Mouse (Mus musculus): Measurements from ENCODE around the gene Selenof. TPM values are rescaled to one million over a fixed set of nuclear protein-coding genes. Genes with fewer than 3 reads are reported as not detected.

Selenof gene
- polyA plus RNA-seq (2015; fragmentation: Nextera tagmentation; extraction: Ambion mirVana) = 290 and 291 TPM in 2 replicates

DNA sequence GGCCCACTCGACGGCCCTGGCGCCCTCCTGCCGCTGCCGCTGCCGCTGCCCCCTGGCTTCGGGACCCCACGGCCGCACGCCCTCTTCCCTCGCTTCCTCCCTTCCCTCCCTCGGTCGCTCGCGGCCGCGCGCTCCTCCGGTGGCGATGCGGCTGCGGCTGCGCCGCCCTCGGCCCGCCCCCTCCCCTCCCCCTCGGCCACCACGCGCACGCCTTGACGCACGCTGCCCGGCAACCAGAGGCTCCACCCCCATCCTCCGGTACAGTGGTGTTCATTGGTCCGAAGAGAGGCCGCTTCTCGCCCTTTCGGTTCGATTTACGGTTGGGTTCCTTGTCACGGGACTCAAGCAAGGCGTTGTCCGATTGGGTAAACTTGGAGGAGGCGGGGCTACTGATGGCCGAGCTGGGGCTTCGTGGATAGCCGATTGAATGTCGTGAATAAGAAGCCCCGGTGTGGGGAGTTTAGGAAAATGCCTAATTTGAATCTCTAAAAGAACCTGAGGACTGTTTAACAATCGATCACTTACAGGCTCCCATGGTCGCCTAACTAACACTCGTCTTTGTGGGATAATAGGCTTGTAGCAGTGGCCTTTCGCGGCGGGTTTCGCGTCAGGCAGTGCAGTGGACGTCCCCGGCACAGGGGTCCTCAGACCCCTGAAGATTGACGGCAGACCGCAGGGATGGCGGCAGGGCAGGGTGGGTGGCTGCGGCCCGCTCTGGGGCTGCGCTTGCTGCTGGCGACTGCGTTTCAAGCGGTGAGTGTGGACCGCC is at the start of gene Selenof, which contains the start of gene Hs2st1:
Selenof (plus strand) TSS at position 258 of the 769 bp plus-strand sequence.
Hs2st1 (minus strand) TSS at position 135 of the 769 bp plus-strand sequence.
- Histone ChIP-seq H3K27me3 (no peaks in the 10 kb centered on the region), H3K27ac (replicated peaks) (peak within 1 kb of the TSS; percentile 91), H3K4me3 (replicated peaks) (peak within 1 kb of the TSS; percentile 99), H3K4me1 (replicated peaks) (peaks cover 52% of the 10 kb centered on the region), H3K36me3 (replicated peaks) (peaks cover 26% of the 10 kb centered on the region), H3K9me3 (replicated peaks) (no peaks in the 10 kb centered on the region), H3K9ac (peak within 1 kb of the TSS; percentile 97), H3K4me2 (peak within 1 kb of the TSS; percentile 100)
- under 1% methylated on average over 66 of the region's 69 CpGs for WGBS (ENCODE audit: insufficient replicate concordance)
- ATAC-seq (ENCODE audit: insufficient read depth) = peak; percentile 97

- no peaks in the 10 kb centered on the region for H3K36me3 ChIP-seq (replicated peaks)
- H3K4me3 ChIP-seq (replicated peaks) = no peak overlapping the region
- WGBS (ENCODE audit: insufficient replicate concordance) = 76% methylated on average over 7 of the region's 7 CpGs
- peaks cover 11% of the 10 kb centered on the region; the same call in 1 of the 2 replicates for H3K4me1 ChIP-seq (replicated peaks)
- no peak overlapping the region for H3K9ac ChIP-seq
- no peaks in the 10 kb centered on the region for H3K9me3 ChIP-seq (replicated peaks)
- H3K4me2 ChIP-seq = no peak overlapping the region
- no peaks in the 10 kb centered on the region for H3K27me3 ChIP-seq
- no peak for ATAC-seq (ENCODE audit: insufficient read depth)
- H3K27ac ChIP-seq (replicated peaks) = no peak overlapping the region
Measured at GRCm38 (mm10) chr3:144527918-144528317, 42.2 kb upstream of the Selenof start.

DNA sequence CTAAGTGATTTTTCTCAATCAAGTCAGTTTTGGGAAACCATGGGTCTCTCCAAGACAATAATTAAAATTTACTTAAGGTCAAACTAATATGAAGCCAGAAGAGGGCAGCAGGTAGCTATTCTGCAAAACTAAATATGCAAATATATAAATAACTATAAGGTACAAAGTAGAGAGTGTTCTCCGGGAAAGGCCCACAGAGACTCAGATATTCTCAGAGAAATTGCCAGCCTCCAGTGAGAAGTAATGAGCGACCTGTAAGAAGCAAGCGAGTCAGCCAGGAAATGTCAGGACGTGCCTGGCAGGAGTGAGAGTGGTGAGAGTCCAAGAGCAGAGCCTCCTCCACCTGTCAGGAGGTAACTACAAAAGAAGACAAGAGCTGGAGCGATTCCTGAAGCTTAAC is 39.1 kb upstream of the Selenof start:
- Histone ChIP-seq H3K4me2 (no peak overlapping the region), H3K27ac (replicated peaks) (no peak overlapping the region), H3K27me3 (no peaks in the 10 kb centered on the region), H3K9me3 (replicated peaks) (no peaks in the 10 kb centered on the region), H3K4me3 (replicated peaks) (no peak overlapping the region), H3K36me3 (replicated peaks) (no peaks in the 10 kb centered on the region), H3K9ac (no peak overlapping the region), H3K4me1 (replicated peaks) (peaks cover 5% of the 10 kb centered on the region; the same call in 1 of the 2 replicates)
- WGBS (ENCODE audit: insufficient replicate concordance) = 56% methylated on average over 5 of the region's 5 CpGs
- no peak for ATAC-seq (ENCODE audit: insufficient read depth)

DNA sequence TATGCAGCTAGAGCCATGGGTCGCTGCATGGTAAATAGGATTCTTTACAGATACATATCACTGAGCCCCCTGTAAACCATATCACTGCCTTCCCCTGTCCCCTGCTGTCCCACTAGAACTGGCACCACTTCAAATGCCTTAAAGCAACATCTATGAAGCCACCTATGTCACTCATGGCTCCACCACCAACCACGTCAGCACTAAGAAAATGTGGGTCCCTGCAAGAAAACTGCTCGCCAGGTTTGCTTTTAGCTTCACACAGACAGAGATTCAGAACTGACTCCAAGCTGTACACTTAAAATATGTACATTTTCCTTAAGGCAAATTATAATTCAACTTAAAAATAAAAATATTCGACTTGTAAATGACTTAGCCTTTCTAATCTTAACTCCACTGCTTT is 35.0 kb upstream of the Selenof start:
- no peak overlapping the region for H3K4me2 ChIP-seq
- WGBS (ENCODE audit: insufficient replicate concordance) = 67% methylated on average over 4 of the region's 4 CpGs
- no peak overlapping the region for H3K27ac ChIP-seq (replicated peaks)
- H3K4me1 ChIP-seq (replicated peaks) = peaks cover 5% of the 10 kb centered on the region; the same call in 1 of the 2 replicates
- no peaks in the 10 kb centered on the region for H3K27me3 ChIP-seq
- ATAC-seq (ENCODE audit: insufficient read depth) = no peak
- no peaks in the 10 kb centered on the region for H3K9me3 ChIP-seq (replicated peaks)
- H3K4me3 ChIP-seq (replicated peaks) = no peak overlapping the region
- H3K9ac ChIP-seq = no peak overlapping the region
- no peaks in the 10 kb centered on the region for H3K36me3 ChIP-seq (replicated peaks)

DNA sequence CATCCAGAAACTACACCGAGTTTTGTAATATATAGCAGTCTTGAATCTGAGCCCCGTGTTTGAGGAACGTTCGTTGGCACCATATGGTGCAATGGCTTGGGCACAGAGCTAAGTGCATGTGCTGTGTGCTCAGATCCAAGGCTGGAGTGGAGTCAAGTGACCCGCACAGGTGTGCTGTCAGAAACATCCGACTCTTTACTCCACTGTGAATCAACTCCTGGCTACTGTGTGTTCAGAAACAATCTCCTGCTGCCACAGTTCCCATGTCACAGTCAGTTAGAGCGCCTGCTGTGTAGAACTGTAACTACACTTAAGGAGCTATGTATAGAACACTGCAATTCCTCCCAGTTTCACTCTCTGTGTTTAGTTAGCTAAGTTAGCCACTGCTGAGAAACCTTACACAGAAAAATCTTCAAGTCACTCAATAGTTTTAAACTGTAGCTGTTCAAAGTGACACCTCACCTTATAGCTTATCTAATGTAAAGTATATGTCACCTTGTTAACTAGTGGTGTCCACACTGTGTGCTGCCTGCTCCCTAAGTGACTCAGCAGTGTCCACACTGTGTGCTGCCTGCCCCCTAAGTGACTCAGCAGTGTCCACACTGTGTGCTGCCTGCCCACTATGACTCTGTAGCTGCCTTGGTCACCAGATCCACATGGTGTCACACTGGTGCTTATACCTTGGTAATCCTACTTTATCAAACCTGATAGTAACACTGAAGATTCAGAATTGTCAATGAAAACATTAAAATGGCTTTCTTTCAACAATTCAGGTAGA is 32.8 kb upstream of the Selenof start:
- H3K27me3 ChIP-seq = no peaks in the 10 kb centered on the region
- ATAC-seq (ENCODE audit: insufficient read depth) = peak; percentile 74; the same call in 1 of the 2 replicates
- no peak overlapping the region for H3K4me2 ChIP-seq
- no peak overlapping the region for H3K4me3 ChIP-seq (replicated peaks)
- H3K36me3 ChIP-seq (replicated peaks) = no peaks in the 10 kb centered on the region
- H3K9me3 ChIP-seq (replicated peaks) = no peaks in the 10 kb centered on the region
- H3K4me1 ChIP-seq (replicated peaks) = peaks cover 7% of the 10 kb centered on the region
- H3K27ac ChIP-seq (replicated peaks) = no peak overlapping the region
- no peak overlapping the region for H3K9ac ChIP-seq
- WGBS (ENCODE audit: insufficient replicate concordance) = 71% methylated on average over 7 of the region's 7 CpGs

DNA sequence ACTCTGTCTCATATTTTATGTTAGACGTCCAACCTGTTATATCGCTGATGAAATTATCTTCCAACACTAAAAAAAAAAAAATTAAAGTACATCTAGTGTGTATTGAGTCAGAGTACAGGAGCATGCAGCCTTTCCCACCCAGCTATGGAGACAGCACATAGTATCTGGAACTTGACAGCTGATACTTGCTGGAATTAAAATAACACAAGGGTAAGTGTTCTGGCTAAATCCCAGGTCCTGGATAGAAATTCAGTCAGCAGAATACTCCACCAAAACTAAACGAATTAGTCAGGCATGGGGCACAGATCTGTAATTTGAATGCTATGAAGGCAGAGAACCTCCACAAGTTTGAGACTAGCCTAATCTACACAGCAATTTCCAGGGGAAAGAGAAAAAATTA is 31.1 kb upstream of the Selenof start:
- whole genome bisulfite sequencing (ENCODE audit: insufficient replicate concordance) = 64% methylated on average over 3 of the region's 3 CpGs

GRCm38 (mm10) chr3:144540805-144541204 is 29.3 kb upstream of the Selenof start:
- Histone ChIP-seq H3K27me3 (no peaks in the 10 kb centered on the region), H3K4me1 (replicated peaks) (peaks cover 7% of the 10 kb centered on the region), H3K4me2 (no peak overlapping the region), H3K9me3 (replicated peaks) (no peaks in the 10 kb centered on the region), H3K27ac (replicated peaks) (no peak overlapping the region), H3K9ac (no peak overlapping the region), H3K36me3 (replicated peaks) (no peaks in the 10 kb centered on the region), H3K4me3 (replicated peaks) (no peak overlapping the region)
- 83% methylated on average over 3 of the region's 3 CpGs for WGBS (ENCODE audit: insufficient replicate concordance)
- no peak for ATAC-seq (ENCODE audit: insufficient read depth)

More for the DNA sequence above, 31.1 kb upstream of the Selenof start:
- Histone ChIP-seq H3K9ac (no peak overlapping the region), H3K4me3 (replicated peaks) (no peak overlapping the region), H3K9me3 (replicated peaks) (no peaks in the 10 kb centered on the region), H3K4me1 (replicated peaks) (peaks cover 7% of the 10 kb centered on the region), H3K27ac (replicated peaks) (no peak overlapping the region), H3K4me2 (no peak overlapping the region), H3K27me3 (no peaks in the 10 kb centered on the region), H3K36me3 (replicated peaks) (no peaks in the 10 kb centered on the region)
- ATAC-seq (ENCODE audit: insufficient read depth) = no peak

GRCm38 (mm10) chr3:144541906-144542438 is 28.1 kb upstream of the Selenof start:
- Histone ChIP-seq H3K4me1 (replicated peaks) (peaks cover 7% of the 10 kb centered on the region), H3K27me3 (no peaks in the 10 kb centered on the region), H3K27ac (replicated peaks) (no peak overlapping the region), H3K4me3 (replicated peaks) (no peak overlapping the region), H3K36me3 (replicated peaks) (no peaks in the 10 kb centered on the region), H3K9me3 (replicated peaks) (no peaks in the 10 kb centered on the region), H3K4me2 (no peak overlapping the region), H3K9ac (no peak overlapping the region)
- ATAC-seq (ENCODE audit: insufficient read depth) = no peak
- WGBS (ENCODE audit: insufficient replicate concordance) = 73% methylated on average over 6 of the region's 6 CpGs

- no peaks in the 10 kb centered on the region for H3K36me3 ChIP-seq (replicated peaks)
- no peak overlapping the region for H3K4me3 ChIP-seq (replicated peaks)
- H3K27ac ChIP-seq (replicated peaks) = no peak overlapping the region
- no peaks in the 10 kb centered on the region for H3K27me3 ChIP-seq
- ATAC-seq (ENCODE audit: insufficient read depth) = no peak
- no peak overlapping the region for H3K4me2 ChIP-seq
- H3K9ac ChIP-seq = no peak overlapping the region
- H3K9me3 ChIP-seq (replicated peaks) = no peaks in the 10 kb centered on the region
- H3K4me1 ChIP-seq (replicated peaks) = peaks cover 7% of the 10 kb centered on the region
- 83% methylated on average over 7 of the region's 7 CpGs for WGBS (ENCODE audit: insufficient replicate concordance)
Measured at GRCm38 (mm10) chr3:144545152-144545551, 25.0 kb upstream of the Selenof start.

- no peak for ATAC-seq (ENCODE audit: insufficient read depth)
- Histone ChIP-seq H3K27ac (replicated peaks) (no peak overlapping the region), H3K27me3 (no peaks in the 10 kb centered on the region), H3K9me3 (replicated peaks) (no peaks in the 10 kb centered on the region), H3K4me3 (replicated peaks) (no peak overlapping the region), H3K4me1 (replicated peaks) (peaks cover 7% of the 10 kb centered on the region), H3K9ac (no peak overlapping the region), H3K4me2 (no peak overlapping the region), H3K36me3 (replicated peaks) (no peaks in the 10 kb centered on the region)
- 66% methylated on average over 4 of the region's 4 CpGs for WGBS (ENCODE audit: insufficient replicate concordance)
Measured at GRCm38 (mm10) chr3:144545832-144546231, 24.3 kb upstream of the Selenof start.

DNA sequence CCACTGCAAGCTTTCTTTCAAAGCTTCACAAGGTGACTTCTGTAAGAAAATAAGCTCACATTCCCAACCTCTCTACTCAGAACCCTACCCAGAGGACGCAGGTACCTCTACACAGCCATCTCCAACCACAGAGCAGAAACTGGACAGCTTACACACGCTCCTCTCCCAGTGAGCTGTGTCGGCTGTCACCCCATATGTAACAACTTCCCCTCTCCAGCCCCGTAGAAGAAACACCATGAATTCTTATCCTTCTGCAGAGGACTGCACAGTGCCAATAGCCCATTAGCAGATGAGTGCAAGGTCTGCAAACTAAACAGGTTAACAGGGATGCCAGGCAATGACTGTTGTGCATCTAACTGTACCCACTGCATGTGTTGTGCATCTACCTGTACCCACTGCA is 23.6 kb upstream of the Selenof start:
- no peaks in the 10 kb centered on the region for H3K9me3 ChIP-seq (replicated peaks)
- 10% methylated on average over 4 of the region's 4 CpGs for WGBS (ENCODE audit: insufficient replicate concordance)

More for the DNA sequence above, 23.6 kb upstream of the Selenof start:
- Histone ChIP-seq H3K27me3 (no peaks in the 10 kb centered on the region), H3K4me3 (replicated peaks) (no peak overlapping the region), H3K27ac (replicated peaks) (no peak overlapping the region), H3K36me3 (replicated peaks) (no peaks in the 10 kb centered on the region), H3K4me1 (replicated peaks) (peaks cover 12% of the 10 kb centered on the region), H3K9ac (no peak overlapping the region), H3K4me2 (no peak overlapping the region)
- no peak for ATAC-seq (ENCODE audit: insufficient read depth)
